Mouse (Mus musculus): Measurements from ENCODE around the gene Iqch. TPM values are rescaled to one million over a fixed set of nuclear protein-coding genes. Genes with fewer than 3 reads are reported as not detected.

Gene Iqch
- 0.17 and 0.40 TPM in 2 replicates for polyA plus RNA-seq (2014; fragmentation: Nextera tagmentation; extraction: Ambion mirVana)

- Histone ChIP-seq H3K4me2 (ENCODE audit: low read depth, severe bottlenecking) (peak within 1 kb of the TSS; percentile 73), H3K9ac (ENCODE audit: low read length) (peak within 1 kb of the TSS; percentile 89), H3K36me3 (ENCODE audit: control insufficient read depth, insufficient read depth, low read length) (no peaks in the 10 kb centered on the region), H3K27me3 (ENCODE audit: control insufficient read depth, insufficient read depth, low read length) (no peaks in the 10 kb centered on the region), H3K9me3 (ENCODE audit: control insufficient read depth, low read length) (no peaks in the 10 kb centered on the region), H3K27ac (replicated peaks; ENCODE audit: low read depth, low read length) (0 out of 2 replicates have a peak within 1 kb of the TSS, but pooled peaks have one; percentile 14), H3K4me3 (ENCODE audit: low read depth, low read length) (peak within 1 kb of the TSS; percentile 93), H3K4me1 (ENCODE audit: control insufficient read depth, insufficient read depth, low read length) (peaks cover 20% of the 10 kb centered on the region)
- WGBS, result 2% methylated on average over 68 of the region's 70 CpGs
- ATAC-seq (ENCODE audit: insufficient number of reproducible peaks, low FRiP score, low TSS enrichment, low read depth) (peak; percentile 89), DNase-seq (ENCODE audit: low spot score) (peak; percentile 98)
Observed at GRCm38 (mm10) chr9:63602043-63602939, at the start of gene Iqch, which contains the start of gene Aagab. Iqch (minus strand) TSS chr9:63602493. Aagab (plus strand) TSS chr9:63602660.

GRCm38 (mm10) chr9:63651594-63651993 is 49.3 kb upstream of the Iqch start:
- Histone ChIP-seq H3K9me3 (ENCODE audit: control insufficient read depth, low read length) (no peaks in the 10 kb centered on the region), H3K9ac (ENCODE audit: low read length) (no peak overlapping the region), H3K4me3 (ENCODE audit: low read depth, low read length) (no peak overlapping the region), H3K4me1 (ENCODE audit: control insufficient read depth, insufficient read depth, low read length) (no peaks in the 10 kb centered on the region), H3K4me2 (ENCODE audit: low read depth, severe bottlenecking) (no peak overlapping the region), H3K27ac (replicated peaks; ENCODE audit: low read depth, low read length) (no peak overlapping the region), H3K36me3 (ENCODE audit: control insufficient read depth, insufficient read depth, low read length) (peaks cover 14% of the 10 kb centered on the region), H3K27me3 (ENCODE audit: control insufficient read depth, insufficient read depth, low read length) (no peaks in the 10 kb centered on the region)
- ATAC-seq (ENCODE audit: insufficient number of reproducible peaks, low FRiP score, low TSS enrichment, low read depth), result no peak
- DNase-seq (ENCODE audit: low spot score), result no peak
- 76% methylated on average over 11 of the region's 11 CpGs for WGBS

- WGBS, result 93% methylated on average over 13 of the region's 14 CpGs
- Histone ChIP-seq H3K4me1 (ENCODE audit: control insufficient read depth, insufficient read depth, low read length) (no peaks in the 10 kb centered on the region), H3K27me3 (ENCODE audit: control insufficient read depth, insufficient read depth, low read length) (no peaks in the 10 kb centered on the region), H3K9me3 (ENCODE audit: control insufficient read depth, low read length) (no peaks in the 10 kb centered on the region), H3K36me3 (ENCODE audit: control insufficient read depth, insufficient read depth, low read length) (peaks cover 14% of the 10 kb centered on the region), H3K27ac (replicated peaks; ENCODE audit: low read depth, low read length) (no peak overlapping the region), H3K4me3 (ENCODE audit: low read depth, low read length) (no peak overlapping the region), H3K9ac (ENCODE audit: low read length) (no peak overlapping the region), H3K4me2 (ENCODE audit: low read depth, severe bottlenecking) (no peak overlapping the region)
- DNase-seq (ENCODE audit: low spot score) (no peak), ATAC-seq (ENCODE audit: insufficient number of reproducible peaks, low FRiP score, low TSS enrichment, low read depth) (no peak)
Observed at GRCm38 (mm10) chr9:63650905-63651304, 48.6 kb upstream of the Iqch start.

- WGBS, result 87% methylated on average over 8 of the region's 8 CpGs
- no peak overlapping the region for H3K4me2 ChIP-seq (ENCODE audit: low read depth, severe bottlenecking)
- H3K9ac ChIP-seq (ENCODE audit: low read length), result no peak overlapping the region
- no peak overlapping the region for H3K4me3 ChIP-seq (ENCODE audit: low read depth, low read length)
- ATAC-seq (ENCODE audit: insufficient number of reproducible peaks, low FRiP score, low TSS enrichment, low read depth) (no peak), DNase-seq (ENCODE audit: low spot score) (no peak)
- H3K27ac ChIP-seq (replicated peaks; ENCODE audit: low read depth, low read length), result no peak overlapping the region
- peaks cover 14% of the 10 kb centered on the region for H3K36me3 ChIP-seq (ENCODE audit: control insufficient read depth, insufficient read depth, low read length)
- no peaks in the 10 kb centered on the region for H3K4me1 ChIP-seq (ENCODE audit: control insufficient read depth, insufficient read depth, low read length)
- no peaks in the 10 kb centered on the region for H3K27me3 ChIP-seq (ENCODE audit: control insufficient read depth, insufficient read depth, low read length)
- H3K9me3 ChIP-seq (ENCODE audit: control insufficient read depth, low read length), result no peaks in the 10 kb centered on the region
Observed at GRCm38 (mm10) chr9:63649841-63650545, 47.7 kb upstream of the Iqch start.

GRCm38 (mm10) chr9:63648520-63648918 is 46.2 kb upstream of the Iqch start:
- Histone ChIP-seq H3K9me3 (ENCODE audit: control insufficient read depth, low read length) (no peaks in the 10 kb centered on the region), H3K9ac (ENCODE audit: low read length) (no peak overlapping the region), H3K4me2 (ENCODE audit: low read depth, severe bottlenecking) (no peak overlapping the region), H3K27me3 (ENCODE audit: control insufficient read depth, insufficient read depth, low read length) (no peaks in the 10 kb centered on the region), H3K4me3 (ENCODE audit: low read depth, low read length) (no peak overlapping the region), H3K27ac (replicated peaks; ENCODE audit: low read depth, low read length) (no peak overlapping the region), H3K4me1 (ENCODE audit: control insufficient read depth, insufficient read depth, low read length) (no peaks in the 10 kb centered on the region), H3K36me3 (ENCODE audit: control insufficient read depth, insufficient read depth, low read length) (peaks cover 15% of the 10 kb centered on the region; the same call in 1 of the 2 replicates)
- DNase-seq (ENCODE audit: low spot score) (no peak), ATAC-seq (ENCODE audit: insufficient number of reproducible peaks, low FRiP score, low TSS enrichment, low read depth) (no peak)
- WGBS, result 89% methylated on average over 9 of the region's 9 CpGs

- no peak overlapping the region for H3K4me3 ChIP-seq (ENCODE audit: low read depth, low read length)
- no peaks in the 10 kb centered on the region for H3K27me3 ChIP-seq (ENCODE audit: control insufficient read depth, insufficient read depth, low read length)
- no peaks in the 10 kb centered on the region for H3K4me1 ChIP-seq (ENCODE audit: control insufficient read depth, insufficient read depth, low read length)
- H3K9me3 ChIP-seq (ENCODE audit: control insufficient read depth, low read length), result no peaks in the 10 kb centered on the region
- no peak overlapping the region for H3K27ac ChIP-seq (replicated peaks; ENCODE audit: low read depth, low read length)
- peaks cover 13% of the 10 kb centered on the region; the same call in 1 of the 2 replicates for H3K36me3 ChIP-seq (ENCODE audit: control insufficient read depth, insufficient read depth, low read length)
- H3K4me2 ChIP-seq (ENCODE audit: low read depth, severe bottlenecking), result no peak overlapping the region
- DNase-seq (ENCODE audit: low spot score) (no peak), ATAC-seq (ENCODE audit: insufficient number of reproducible peaks, low FRiP score, low TSS enrichment, low read depth) (no peak)
- 80% methylated on average over 9 of the region's 9 CpGs for WGBS
- no peak overlapping the region for H3K9ac ChIP-seq (ENCODE audit: low read length)
Observed at GRCm38 (mm10) chr9:63647581-63648519, 45.6 kb upstream of the Iqch start.

- Histone ChIP-seq H3K4me1 (ENCODE audit: control insufficient read depth, insufficient read depth, low read length) (no peaks in the 10 kb centered on the region), H3K4me3 (ENCODE audit: low read depth, low read length) (no peak overlapping the region), H3K9me3 (ENCODE audit: control insufficient read depth, low read length) (no peaks in the 10 kb centered on the region), H3K27me3 (ENCODE audit: control insufficient read depth, insufficient read depth, low read length) (no peaks in the 10 kb centered on the region), H3K36me3 (ENCODE audit: control insufficient read depth, insufficient read depth, low read length) (peaks cover 9% of the 10 kb centered on the region; the same call in 1 of the 2 replicates), H3K9ac (ENCODE audit: low read length) (no peak overlapping the region), H3K4me2 (ENCODE audit: low read depth, severe bottlenecking) (no peak overlapping the region), H3K27ac (replicated peaks; ENCODE audit: low read depth, low read length) (no peak overlapping the region)
- no peak for ATAC-seq (ENCODE audit: insufficient number of reproducible peaks, low FRiP score, low TSS enrichment, low read depth)
- 93% methylated on average over 8 of the region's 8 CpGs for WGBS
- no peak for DNase-seq (ENCODE audit: low spot score)
Observed at GRCm38 (mm10) chr9:63645084-63645483, 42.8 kb upstream of the Iqch start.
